Mouse (Mus musculus) spleen, adult 18-20 months (tissue): Measurements from ENCODE around the gene Fbxl16.

Experiments
- DNase-seq, 2 experiments: peaks; one replicate each; pipeline ENCODE4 v3.0.0; 2022; ENCODE audit warnings: mixed read lengths in 2 of 2

The Fbxl16 gene

DNA sequence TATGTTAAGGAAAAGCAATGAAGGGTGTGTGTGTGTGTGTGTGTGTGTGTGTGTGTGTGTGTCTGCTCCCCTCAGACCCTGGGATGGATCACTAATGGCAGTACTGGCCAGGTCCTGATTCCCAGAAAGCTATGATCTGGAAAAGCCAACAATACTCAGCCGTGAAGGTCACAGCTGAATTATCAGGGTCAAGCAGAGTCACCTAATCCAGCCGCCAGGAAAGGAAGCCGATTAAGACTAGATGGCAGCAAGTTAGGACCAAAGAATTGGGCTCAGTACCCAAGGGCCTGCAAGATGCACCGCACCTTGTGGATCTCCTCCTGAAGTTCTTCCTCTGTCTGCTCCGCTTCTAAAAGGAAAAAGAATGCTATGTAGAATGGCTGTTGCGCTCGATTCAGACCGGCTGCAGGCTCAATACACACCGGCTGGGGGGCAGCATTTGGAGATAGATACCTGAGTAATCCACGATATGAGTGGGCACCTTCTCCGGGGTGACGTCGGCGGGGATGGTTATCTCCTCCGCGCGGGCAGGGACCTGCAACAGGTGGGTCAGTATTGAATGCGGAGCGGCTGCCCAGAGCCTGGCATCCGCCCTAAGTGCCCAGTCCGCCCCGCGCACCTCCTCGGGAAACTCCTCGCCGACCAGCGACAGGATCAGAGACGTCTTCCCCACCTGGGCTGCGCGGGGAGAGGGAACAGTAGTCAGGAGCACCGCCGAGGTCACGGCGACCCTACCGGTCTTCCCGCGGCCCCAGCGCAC lies 34.9 kb downstream of the Fbxl16 start:
- no peak for DNase-seq

DNA sequence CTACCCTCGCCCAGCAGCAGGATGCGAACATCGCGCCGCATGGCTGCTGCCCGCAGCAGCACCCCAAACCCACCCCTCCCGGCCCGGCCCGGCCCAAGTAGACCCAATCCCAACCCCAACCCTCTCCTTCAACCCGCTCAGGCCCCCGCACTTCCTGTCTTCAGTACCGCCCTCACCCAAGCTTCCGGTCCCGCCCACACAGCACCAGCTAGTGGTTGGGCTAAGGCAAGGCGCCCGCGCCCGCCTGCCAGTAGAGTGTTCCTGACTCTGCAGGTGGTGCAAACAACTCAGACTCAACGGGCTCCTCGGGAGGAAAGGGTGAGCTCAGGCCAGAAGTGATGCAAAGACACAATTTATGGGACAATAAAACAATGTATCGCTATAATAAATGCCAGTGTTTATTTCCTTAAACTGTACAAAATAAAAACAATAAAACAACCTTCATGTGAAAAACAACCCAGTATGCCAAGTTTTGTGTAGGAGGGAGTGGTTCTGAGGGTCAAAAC lies 35.6 kb downstream of the Fbxl16 start, which contains the start of gene Rhot2:
Gene Rhot2, minus strand, starts transcription at position 456 of the 506 bp plus-strand sequence.
- peak; percentile 91 to 94 for DNase-seq

DNA sequence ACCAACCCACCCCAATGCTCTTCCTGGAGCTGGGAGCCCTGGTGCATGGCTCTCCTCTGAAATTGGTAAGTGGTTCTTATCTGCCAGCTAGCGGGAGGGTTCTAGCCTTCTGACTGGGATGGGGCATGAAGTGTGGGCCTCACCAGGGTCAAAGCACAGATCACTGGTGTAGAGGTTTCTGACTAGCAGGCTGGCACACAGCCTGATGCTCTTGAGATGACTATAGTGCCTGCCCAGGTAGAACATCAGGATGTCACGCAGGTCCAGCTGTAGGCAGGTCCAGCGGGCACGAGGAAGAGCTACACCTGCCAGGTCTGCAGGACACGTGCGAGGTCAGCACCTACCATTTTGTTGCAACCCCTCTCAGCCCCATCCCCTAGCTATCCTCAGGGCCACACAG lies 51.3 kb downstream of the Fbxl16 start:
- no peak for DNase-seq

GRCm38 (mm10) chr17:25860832-25861703 lies 52.2 kb downstream of the Fbxl16 start, which contains the start of gene Wdr90:
Gene Wdr90, minus strand, starts transcription at chr17:25861501.
- peak; percentile 80 to 83 for DNase-seq

- DNase-seq: no peak
These were observed 53.1 kb downstream of the Fbxl16 start for GRCm38 (mm10) chr17:25861704-25862612.

GRCm38 (mm10) chr17:25863681-25864080 lies 54.8 kb downstream of the Fbxl16 start:
- DNase-seq: no peak

DNA sequence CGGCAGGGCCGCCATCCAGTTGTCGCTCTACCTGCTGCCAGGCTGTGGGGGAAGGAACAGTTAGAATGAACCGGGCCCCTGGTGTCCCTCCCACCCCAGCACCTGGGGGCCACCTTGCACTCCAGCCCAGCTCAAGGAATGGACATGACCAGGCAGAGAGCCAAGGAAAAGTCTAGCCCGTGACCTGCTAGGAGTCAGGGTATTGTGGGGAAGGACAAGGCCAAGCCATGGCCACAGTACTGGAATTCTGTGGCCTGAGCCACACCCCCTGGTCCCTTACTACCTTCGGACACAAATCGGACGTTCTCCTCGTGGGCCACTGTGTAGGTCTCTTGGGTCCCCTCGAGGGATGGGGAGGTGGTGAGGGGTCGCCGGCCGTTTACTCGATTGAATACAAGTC lies 55.4 kb downstream of the Fbxl16 start:
- no peak for DNase-seq

- DNase-seq: no peak
These were observed 56.4 kb downstream of the Fbxl16 start for GRCm38 (mm10) chr17:25865288-25865687.

- no peak for DNase-seq
These were observed 57.3 kb downstream of the Fbxl16 start for GRCm38 (mm10) chr17:25866172-25866571.

DNA sequence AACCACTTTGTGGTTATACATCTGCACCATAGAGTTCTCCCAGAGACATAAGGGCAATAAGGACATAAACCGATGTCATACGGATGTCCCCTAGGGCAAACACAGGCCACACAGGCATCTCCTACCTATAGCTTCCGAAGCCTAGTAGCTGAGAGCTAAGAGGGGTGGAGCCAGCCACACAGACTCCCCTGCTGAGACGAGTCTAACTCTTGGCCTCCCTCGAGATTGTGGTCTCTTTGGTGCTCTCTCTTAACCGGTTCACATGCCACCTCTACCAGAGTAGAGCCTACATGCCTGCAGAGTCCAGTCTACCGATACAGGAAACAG lies 58.6 kb downstream of the Fbxl16 start:
- DNase-seq: no peak

DNA sequence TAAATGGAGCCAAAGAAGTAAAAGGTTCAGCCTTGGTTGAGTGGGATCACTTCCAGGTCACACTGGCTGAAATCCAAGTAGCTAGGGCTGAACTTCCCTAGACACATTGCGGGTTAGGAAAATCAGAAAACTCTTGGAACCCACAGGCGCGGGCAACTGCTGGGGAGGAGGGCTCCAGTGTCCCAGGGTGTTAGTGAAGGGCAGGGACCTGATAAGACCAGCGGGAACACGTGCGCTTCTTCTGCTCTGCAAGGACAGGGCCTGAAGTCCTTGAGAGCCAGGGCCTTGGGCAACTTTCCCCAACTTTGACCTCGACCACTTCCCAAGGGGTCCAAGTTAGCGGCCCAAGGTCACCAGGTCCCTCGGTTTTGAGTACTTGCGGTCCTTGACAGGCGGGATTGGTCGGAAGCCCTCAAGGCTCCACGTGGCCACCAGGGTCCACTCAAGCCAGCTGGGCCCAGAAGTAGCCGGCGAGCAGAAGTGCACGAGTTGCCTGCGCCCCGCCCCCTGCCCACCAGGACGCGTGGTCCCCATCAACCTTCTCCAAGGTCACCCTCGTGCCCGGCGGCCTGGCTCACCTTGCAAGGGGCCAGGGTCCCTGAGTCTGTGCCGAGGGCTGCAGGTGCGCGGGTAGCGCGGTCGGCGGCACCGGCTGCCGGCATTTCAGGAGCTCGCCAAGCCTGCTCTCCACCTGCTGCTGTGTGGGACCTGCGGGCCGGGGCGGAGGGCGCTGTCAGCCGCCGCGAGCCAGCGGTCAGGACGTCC lies 59.1 kb downstream of the Fbxl16 start:
- DNase-seq: peak in 1 of 2 experiments; percentile 15

GRCm38 (mm10) chr17:25868601-25869191 lies 59.8 kb downstream of the Fbxl16 start, which contains the start of gene Mcrip2:
Gene Mcrip2, minus strand, starts transcription at chr17:25868764.
- peak; percentile 56 to 68 for DNase-seq

GRCm38 (mm10) chr17:25869498-25869897 lies 60.6 kb downstream of the Fbxl16 start:
- no peak for DNase-seq

DNA sequence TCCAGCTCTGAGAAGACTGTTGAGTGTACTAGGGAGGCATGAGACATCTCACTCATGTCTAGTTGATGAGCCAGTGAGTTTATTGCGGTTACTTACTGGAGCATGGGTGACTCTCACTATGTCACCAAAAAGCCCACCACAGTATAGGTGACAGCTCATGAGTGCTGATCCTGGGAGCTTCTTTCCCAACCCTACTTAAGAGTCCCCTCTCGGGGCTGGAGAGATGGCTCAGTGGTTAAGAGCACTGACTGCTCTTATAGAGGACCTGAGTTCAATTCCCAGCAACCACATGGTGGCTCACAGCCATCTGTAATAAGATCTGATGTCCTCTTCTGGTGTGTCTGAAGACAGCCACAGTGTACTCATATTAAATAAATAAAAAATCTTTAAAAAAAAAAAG lies 61.1 kb downstream of the Fbxl16 start:
- no peak for DNase-seq
